Mouse (Mus musculus) heart, adult 2 months (tissue): Measurements from ENCODE around the gene Slc38a9. TPM values are rescaled to one million over a fixed set of nuclear protein-coding genes. Genes with fewer than 3 reads are reported as not detected.

Experiments
- DNase-seq, 2 experiments: peaks; one replicate each; pipeline ENCODE4 v3.0.0; 2021
- H3K27ac ChIP-seq: fragments of 200-600 bp; 2 replicates; pipeline ENCODE4 v1.8.1; 2022
- H3K27me3 ChIP-seq: fragments of 200-500 bp; 2 replicates; pipeline ENCODE4 v1.6.1; 2012; ENCODE audit warnings: mild to moderate bottlenecking, low read length, inconsistent platforms, mixed read lengths; ENCODE audit not compliant: control insufficient read depth, insufficient read depth
- H3K36me3 ChIP-seq: fragments of 200-500 bp; 2 replicates; pipeline ENCODE4 v1.6.1; 2012; ENCODE audit warnings: low read length, inconsistent platforms; ENCODE audit not compliant: control insufficient read depth, insufficient read depth
- H3K4me1 ChIP-seq: fragments of 200-500 bp; 2 replicates; pipeline ENCODE4 v1.6.1; 2011; ENCODE audit warnings: low read length; ENCODE audit not compliant: control insufficient read depth, insufficient read depth
- H3K4me3 ChIP-seq: fragments of 200-600 bp; 2 replicates; pipeline ENCODE4 v1.8.1; 2022
- H3K79me2 ChIP-seq: fragments of 200-500 bp; replicated peaks from 2 replicates; pipeline ENCODE4 v1.6.1; 2012; ENCODE audit warnings: mild to moderate bottlenecking, inconsistent platforms, low read length, moderate library complexity, mixed read lengths; ENCODE audit not compliant: control insufficient read depth, insufficient read depth
- H3K9ac ChIP-seq: fragments of 200-500 bp; 2 replicates; pipeline ENCODE4 v1.6.1; 2012; ENCODE audit warnings: low read depth, mild to moderate bottlenecking, control low read depth, inconsistent platforms, low read length, mixed read lengths
- CTCF ChIP-seq: fragments of 200-600 bp; IDR thresholded peaks from 2 replicates; pipeline ENCODE4 v1.8.1; 2022; ENCODE audit warnings: antibody characterized with exemption, mild to moderate bottlenecking, moderate library complexity
- EP300 ChIP-seq: fragments of 200-500 bp; IDR thresholded peaks from 2 replicates; pipeline ENCODE4 v1.6.1; 2011; ENCODE audit warnings: low read depth, low read length, control low read depth; ENCODE audit not compliant: insufficient read depth
- POLR2A ChIP-seq: fragments of 200-500 bp; IDR thresholded peaks from 2 replicates; pipeline ENCODE4 v1.6.1; 2011; ENCODE audit warnings: mild to moderate bottlenecking, low read depth, low read length, control low read depth; ENCODE audit not compliant: insufficient read depth
- WGBS: fragments of 180-500 bp; shearing (Covaris S2); methylation state at CpG from one replicate; pipeline ENCODE4 v1.1.7; 2018; 5-methylcytosine and 5-hydroxymethylcytosine counted together
- intact Hi-C: fragments of 180-260 bp; cut with DNase I; formaldehyde crosslinking; loops from one replicate; pipeline ENCODE4 v1.15.1; 2025
- long read RNA-seq: library from polyadenylated mRNA; stranded (forward); transcript quantifications from one replicate; pipeline ENCODE4 v2.0.0, GENCODE M21; 2021
- polyA plus RNA-seq: library from polyadenylated mRNA; depleted of rRNA; stranded (reverse); fragments of >200 nt; gene quantifications from 2 replicates; pipeline ENCODE4 v1.2.3, GENCODE M21; 2012; rRNA removed
- total RNA-seq, 2 experiments: library from RNA; stranded (reverse); gene quantifications; 2 replicates each; pipeline ENCODE4 v1.2.3; 2021

The Slc38a9 gene
- total RNA-seq (1 to 10 TPM; 7.7 to 8.3 TPM), polyA plus RNA-seq (8.5 and 12.3 TPM in 2 replicates)
- long read RNA-seq, full-length matches to known transcripts: 3 of 8 reads
- long read RNA-seq, partial matches to known transcripts: 2 of 8 reads
- long read RNA-seq, other reads (novel, unspliced or antisense): 3 of 8 reads

GRCm38 (mm10) chr13:112660574-112661381 is at the start of gene Slc38a9:
TSS of gene Slc38a9 (plus strand) at chr13:112660751.
- H3K4me3 ChIP-seq: peak within 1 kb of the TSS; percentile 79
- H3K4me1 ChIP-seq: peaks cover 3% of the 10 kb centered on the region; the same call in 1 of the 2 replicates
- H3K9ac ChIP-seq: peak within 1 kb of the TSS; percentile 80
- WGBS: under 1% methylated on average over 33 of the region's 33 CpGs
- peak; percentile 90 to 95 for DNase-seq
- intact Hi-C loops: loop anchor here (5.0 kb wide), 1 partner anchor 267 kb away; the partner anchor contains the start of genes Dhx29 and Mtrex
- H3K36me3 ChIP-seq: no peaks in the 10 kb centered on the region
- TF ChIP-seq CTCF: no peak
- TF ChIP-seq EP300: no peak
- TF ChIP-seq POLR2A: peak; percentile 73
- no peaks in the 10 kb centered on the region for H3K79me2 ChIP-seq
- peak within 1 kb of the TSS; percentile 82 for H3K27ac ChIP-seq
- H3K27me3 ChIP-seq: no peaks in the 10 kb centered on the region

DNA sequence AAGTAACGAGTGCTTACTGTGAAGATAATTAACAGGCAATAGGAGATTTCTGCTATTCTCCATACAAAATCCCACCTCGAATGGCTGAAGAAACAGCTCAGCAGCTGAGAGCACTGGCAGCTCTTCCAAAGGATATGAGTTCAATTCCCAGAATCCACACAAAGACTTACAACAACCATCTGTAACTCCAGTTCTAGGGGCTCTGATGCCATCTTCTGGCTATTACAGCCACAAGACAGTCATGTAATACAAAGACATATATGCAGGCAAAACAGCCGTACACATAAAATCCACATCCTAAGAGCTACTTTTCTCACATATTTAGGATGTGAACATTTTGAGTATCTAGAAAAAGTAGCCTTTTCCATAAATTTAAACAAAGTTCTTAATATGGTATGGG is 39.0 kb upstream of the Slc38a9 start:
- H3K4me3 ChIP-seq: no peak overlapping the region
- intact Hi-C loops: no loop called here
- TF ChIP-seq EP300 (no peak), CTCF (peak; percentile 29), POLR2A (no peak)
- no peak overlapping the region for H3K27ac ChIP-seq
- 76% methylated on average over 3 of the region's 3 CpGs for WGBS
- no peaks in the 10 kb centered on the region for H3K79me2 ChIP-seq
- no peak overlapping the region for H3K9ac ChIP-seq
- no peaks in the 10 kb centered on the region for H3K36me3 ChIP-seq
- DNase-seq: no peak
- H3K27me3 ChIP-seq: no peaks in the 10 kb centered on the region
- H3K4me1 ChIP-seq: no peaks in the 10 kb centered on the region

- no peaks in the 10 kb centered on the region for H3K4me1 ChIP-seq
- H3K27ac ChIP-seq: no peak overlapping the region
- TF ChIP-seq CTCF: no peak
- TF ChIP-seq POLR2A: no peak
- no peak for TF ChIP-seq EP300
- no peaks in the 10 kb centered on the region for H3K27me3 ChIP-seq
- no peak overlapping the region for H3K4me3 ChIP-seq
- no peaks in the 10 kb centered on the region for H3K79me2 ChIP-seq
- H3K36me3 ChIP-seq: no peaks in the 10 kb centered on the region
- no peak overlapping the region for H3K9ac ChIP-seq
- intact Hi-C loops: no loop called here
- DNase-seq: no peak
- WGBS: 64% methylated on average over 7 of the region's 7 CpGs
Measured at GRCm38 (mm10) chr13:112623656-112624055, 36.9 kb upstream of the Slc38a9 start.

- no peak overlapping the region for H3K27ac ChIP-seq
- no peak overlapping the region for H3K9ac ChIP-seq
- no peak for DNase-seq
- H3K27me3 ChIP-seq: no peaks in the 10 kb centered on the region
- H3K4me3 ChIP-seq: no peak overlapping the region
- no peaks in the 10 kb centered on the region for H3K79me2 ChIP-seq
- no peak for TF ChIP-seq EP300
- no peak for TF ChIP-seq POLR2A
- TF ChIP-seq CTCF: no peak
- intact Hi-C loops: no loop called here
- H3K36me3 ChIP-seq: no peaks in the 10 kb centered on the region
- H3K4me1 ChIP-seq: no peaks in the 10 kb centered on the region
- WGBS: 65% methylated on average over 3 of the region's 3 CpGs
Measured at GRCm38 (mm10) chr13:112624622-112625021, 35.9 kb upstream of the Slc38a9 start.

GRCm38 (mm10) chr13:112625566-112625965 is 35.0 kb upstream of the Slc38a9 start:
- Histone ChIP-seq H3K36me3 (no peaks in the 10 kb centered on the region), H3K27ac (no peak overlapping the region), H3K79me2 (no peaks in the 10 kb centered on the region), H3K4me1 (no peaks in the 10 kb centered on the region), H3K4me3 (no peak overlapping the region), H3K27me3 (no peaks in the 10 kb centered on the region), H3K9ac (no peak overlapping the region)
- DNase-seq: no peak
- intact Hi-C loops: no loop called here
- TF ChIP-seq EP300 (no peak), POLR2A (no peak)
